Mouse (Mus musculus): ENCODE results near the gene Kcne3. TPM values are rescaled to one million over a fixed set of nuclear protein-coding genes. Genes with fewer than 3 reads are reported as not detected.
A peak's percentile ranks its signal among the peaks of the same experiment; 100 is the strongest.

Gene Kcne3
- total and polyA plus RNA-seq, 3 experiments, result 1.6 to 71.8 (median 21.8) TPM

- no peak overlapping the region for H3K4me3 ChIP-seq (ENCODE audit: low read depth, low read length)
- peaks cover 20% of the 10 kb centered on the region for H3K27me3 ChIP-seq (ENCODE audit: insufficient read depth, low read length)
- no peak for ATAC-seq (ENCODE audit: extremely low read depth, insufficient number of reproducible peaks, low FRiP score, poor library complexity, severe bottlenecking)
- H3K9me3 ChIP-seq (replicated peaks), result no peaks in the 10 kb centered on the region
- TF ChIP-seq CTCF (IDR thresholded peaks at IDR 0.05; ENCODE audit: low read depth, low read length), result no peak
- no peak for TF ChIP-seq GATA2 (IDR thresholded peaks at IDR 0.05; ENCODE audit: borderline replicate concordance, low read depth, low read length)
- no peak for TF ChIP-seq GATA1 (IDR thresholded peaks at IDR 0.05; ENCODE audit: borderline replicate concordance, low read length)
- no peak for TF ChIP-seq POLR2AphosphoS5 (IDR thresholded peaks at IDR 0.05; ENCODE audit: insufficient replicate concordance, low read depth, low read length)
- no peak for DNase-seq (ENCODE audit: low spot score)
- H3K4me1 ChIP-seq (ENCODE audit: insufficient read depth, low read depth, low read length), result peaks cover 4% of the 10 kb centered on the region; the same call in 1 of the 2 replicates
- no peaks in the 10 kb centered on the region for H3K36me3 ChIP-seq (replicated peaks)
Measured at GRCm38 (mm10) chr7:100214310-100214709, 38.0 kb downstream of the Kcne3 start.

- no peak for DNase-seq (ENCODE audit: low spot score)
Measured at GRCm38 (mm10) chr7:100215116-100215732, 38.9 kb downstream of the Kcne3 start.

GRCm38 (mm10) chr7:100215976-100216375 is 39.7 kb downstream of the Kcne3 start:
- TF ChIP-seq GATA1 (IDR thresholded peaks at IDR 0.05; ENCODE audit: borderline replicate concordance, low read length) (no peak), CTCF (IDR thresholded peaks at IDR 0.05; ENCODE audit: low read depth, low read length) (no peak), POLR2AphosphoS5 (IDR thresholded peaks at IDR 0.05; ENCODE audit: insufficient replicate concordance, low read depth, low read length) (no peak), GATA2 (IDR thresholded peaks at IDR 0.05; ENCODE audit: borderline replicate concordance, low read depth, low read length) (no peak), TAL1 (conservative IDR thresholded peaks at IDR 0.05; ENCODE audit: low read depth, low read length) (no peak)
- H3K36me3 ChIP-seq (replicated peaks), result no peaks in the 10 kb centered on the region
- H3K27me3 ChIP-seq (ENCODE audit: insufficient read depth, low read length), result peaks cover 20% of the 10 kb centered on the region
- no peak for ATAC-seq (ENCODE audit: extremely low read depth, insufficient number of reproducible peaks, low FRiP score, poor library complexity, severe bottlenecking)
- no peak for DNase-seq (ENCODE audit: low spot score)
- H3K9me3 ChIP-seq (replicated peaks), result no peaks in the 10 kb centered on the region
- H3K4me1 ChIP-seq (ENCODE audit: insufficient read depth, low read depth, low read length), result peaks cover 4% of the 10 kb centered on the region; the same call in 1 of the 2 replicates
- no peak overlapping the region for H3K4me3 ChIP-seq (ENCODE audit: low read depth, low read length)

More at GRCm38 (mm10) chr7:100215116-100215732, 38.9 kb downstream of the Kcne3 start:
- Histone ChIP-seq H3K4me3 (ENCODE audit: low read depth, low read length) (no peak overlapping the region), H3K9me3 (replicated peaks) (no peaks in the 10 kb centered on the region), H3K4me1 (ENCODE audit: insufficient read depth, low read depth, low read length) (peaks cover 4% of the 10 kb centered on the region; the same call in 1 of the 2 replicates), H3K36me3 (replicated peaks) (no peaks in the 10 kb centered on the region), H3K27me3 (ENCODE audit: insufficient read depth, low read length) (peaks cover 20% of the 10 kb centered on the region)
- no peak for ATAC-seq (ENCODE audit: extremely low read depth, insufficient number of reproducible peaks, low FRiP score, poor library complexity, severe bottlenecking)
- TF ChIP-seq CTCF (IDR thresholded peaks at IDR 0.05; ENCODE audit: low read depth, low read length), result no peak
- no peak for TF ChIP-seq GATA1 (IDR thresholded peaks at IDR 0.05; ENCODE audit: borderline replicate concordance, low read length)
- TF ChIP-seq POLR2AphosphoS5 (IDR thresholded peaks at IDR 0.05; ENCODE audit: insufficient replicate concordance, low read depth, low read length), result no peak
- TF ChIP-seq TAL1 (conservative IDR thresholded peaks at IDR 0.05; ENCODE audit: low read depth, low read length), result no peak
- no peak for TF ChIP-seq GATA2 (IDR thresholded peaks at IDR 0.05; ENCODE audit: borderline replicate concordance, low read depth, low read length)

GRCm38 (mm10) chr7:100216601-100217565 is 40.6 kb downstream of the Kcne3 start:
- no peaks in the 10 kb centered on the region for H3K9me3 ChIP-seq (replicated peaks)
- no peaks in the 10 kb centered on the region for H3K36me3 ChIP-seq (replicated peaks)
- peaks cover 20% of the 10 kb centered on the region for H3K27me3 ChIP-seq (ENCODE audit: insufficient read depth, low read length)
- DNase-seq (ENCODE audit: low spot score) (no peak), ATAC-seq (ENCODE audit: extremely low read depth, insufficient number of reproducible peaks, low FRiP score, poor library complexity, severe bottlenecking) (no peak)
- TF ChIP-seq GATA2 (IDR thresholded peaks at IDR 0.05; ENCODE audit: borderline replicate concordance, low read depth, low read length), result no peak
- no peak for TF ChIP-seq CTCF (IDR thresholded peaks at IDR 0.05; ENCODE audit: low read depth, low read length)
- no peak for TF ChIP-seq POLR2AphosphoS5 (IDR thresholded peaks at IDR 0.05; ENCODE audit: insufficient replicate concordance, low read depth, low read length)
- TF ChIP-seq TAL1 (conservative IDR thresholded peaks at IDR 0.05; ENCODE audit: low read depth, low read length), result no peak
- TF ChIP-seq GATA1 (IDR thresholded peaks at IDR 0.05; ENCODE audit: borderline replicate concordance, low read length), result no peak
- no peak overlapping the region for H3K4me3 ChIP-seq (ENCODE audit: low read depth, low read length)
- peaks cover 4% of the 10 kb centered on the region; the same call in 1 of the 2 replicates for H3K4me1 ChIP-seq (ENCODE audit: insufficient read depth, low read depth, low read length)

- peaks cover 25% of the 10 kb centered on the region for H3K4me1 ChIP-seq (ENCODE audit: insufficient read depth, low read depth, low read length)
- ATAC-seq (ENCODE audit: extremely low read depth, insufficient number of reproducible peaks, low FRiP score, poor library complexity, severe bottlenecking) (peak; percentile 91), DNase-seq (ENCODE audit: low spot score) (peak; percentile 88)
- TF ChIP-seq TAL1 (conservative IDR thresholded peaks at IDR 0.05; ENCODE audit: low read depth, low read length) (no peak), CTCF (IDR thresholded peaks at IDR 0.05; ENCODE audit: low read depth, low read length) (no peak), GATA2 (IDR thresholded peaks at IDR 0.05; ENCODE audit: borderline replicate concordance, low read depth, low read length) (no peak), GATA1 (IDR thresholded peaks at IDR 0.05; ENCODE audit: borderline replicate concordance, low read length) (no peak), POLR2AphosphoS5 (IDR thresholded peaks at IDR 0.05; ENCODE audit: insufficient replicate concordance, low read depth, low read length) (no peak)
- no peaks in the 10 kb centered on the region for H3K27me3 ChIP-seq (ENCODE audit: insufficient read depth, low read length)
- no peaks in the 10 kb centered on the region for H3K36me3 ChIP-seq (replicated peaks)
- H3K9me3 ChIP-seq (replicated peaks), result no peaks in the 10 kb centered on the region
- peak within 1 kb of the TSS; percentile 95 for H3K4me3 ChIP-seq (ENCODE audit: low read depth, low read length)
Measured at GRCm38 (mm10) chr7:100227158-100227875, 51.0 kb downstream of the Kcne3 start, which contains the start of gene Pgm2l1. Pgm2l1 (plus strand) TSS chr7:100227394.
